Mouse (Mus musculus) thymus, adult 2 months (tissue): Measurements from ENCODE around the gene Eef1akmt3.

Experiments
- CTCF ChIP-seq: fragments of 200-500 bp; IDR thresholded peaks from 2 replicates; pipeline ENCODE4 v1.5.1; 2012; ENCODE audit warnings: mild to moderate bottlenecking, control low read depth, low read length, moderate library complexity, borderline replicate concordance; ENCODE audit not compliant: control insufficient read depth, poor library complexity, insufficient read depth; ENCODE audit errors: extremely low read depth
- POLR2A ChIP-seq: fragments of 200-500 bp; IDR thresholded peaks from 2 replicates; pipeline ENCODE4 v1.6.1; 2012; ENCODE audit warnings: mild to moderate bottlenecking, low read length, control low read depth, moderate library complexity; ENCODE audit not compliant: control insufficient read depth, poor library complexity, insufficient read depth; ENCODE audit errors: extremely low read depth

- no peak for TF ChIP-seq CTCF
- TF ChIP-seq POLR2A: no peak
Observed at GRCm38 (mm10) chr10:127073981-127074380, 32.7 kb upstream of the Eef1akmt3 start.
